Comparison of ENCODE assay signal across 19 mouse cellular contexts in genomic region chr13:102915341-102915740, GRCm38 (mm10).
"Had no signal": no experiment of that assay in that cellular context is flagged by ENCODE, and none has a peak within 500 bp of the region (broad histone marks: within the 10 kb centered on the region; RNA-seq: fewer than 3 reads in every experiment).

No protein-coding gene starts in this region.

- H3K4me1 ChIP-seq: limb, embryonic 10.5 days; limb, embryonic 13.5 days; liver, embryonic 12.5 days; liver, embryonic 15.5 days; midbrain, embryonic 12.5 days; midbrain, embryonic 15.5 days; neural tube, embryonic 13.5 days had no signal

- H3K27ac ChIP-seq: kidney, postnatal 0 days; layer of hippocampus, adult 2 months; limb, embryonic 10.5 days; limb, embryonic 13.5 days; liver, embryonic 12.5 days; liver, embryonic 15.5 days; lung, embryonic 15.5 days; midbrain, embryonic 12.5 days; midbrain, embryonic 15.5 days; neural tube, embryonic 13.5 days had no signal

- H3K27me3 ChIP-seq: limb, embryonic 13.5 days; liver, embryonic 12.5 days; liver, embryonic 15.5 days; lung, embryonic 15.5 days; midbrain, embryonic 12.5 days; midbrain, embryonic 15.5 days; neural tube, embryonic 13.5 days had no signal

- H3K4me3 ChIP-seq: layer of hippocampus, adult 2 months; limb, embryonic 10.5 days; limb, embryonic 13.5 days; liver, embryonic 12.5 days; liver, embryonic 15.5 days; lung, embryonic 15.5 days; midbrain, embryonic 12.5 days; midbrain, embryonic 15.5 days; myocyte; neural tube, embryonic 13.5 days had no signal

- DNase-seq: kidney, postnatal 25 days; layer of hippocampus, adult 9-11 months; liver; lung, adult 18-20 months; lung, postnatal 10 days; lung, postnatal 36 days; retina, postnatal 1 day; thymus, postnatal 25 days had no signal

- H3K9me3 ChIP-seq: limb, embryonic 10.5 days; limb, embryonic 13.5 days; liver, embryonic 12.5 days; liver, embryonic 15.5 days; lung, embryonic 15.5 days; midbrain, embryonic 12.5 days; midbrain, embryonic 15.5 days; neural tube, embryonic 13.5 days had no signal

- ATAC-seq: liver, embryonic 12.5 days; midbrain, embryonic 15.5 days had no signal

- H3K4me2 ChIP-seq: limb, embryonic 13.5 days; liver, embryonic 12.5 days; liver, embryonic 15.5 days; lung, embryonic 15.5 days; midbrain, embryonic 12.5 days; midbrain, embryonic 15.5 days; neural tube, embryonic 13.5 days had no signal

- H3K9ac ChIP-seq: limb, embryonic 13.5 days; liver, embryonic 12.5 days; liver, embryonic 15.5 days; lung, embryonic 15.5 days; midbrain, embryonic 12.5 days; midbrain, embryonic 15.5 days; neural tube, embryonic 13.5 days had no signal

- H3K36me3 ChIP-seq: limb, embryonic 10.5 days; limb, embryonic 13.5 days; liver, embryonic 12.5 days; liver, embryonic 15.5 days; lung, embryonic 15.5 days; midbrain, embryonic 12.5 days; midbrain, embryonic 15.5 days; neural tube, embryonic 13.5 days had no signal
